Mouse (Mus musculus) liver, embryonic 16.5 days (tissue): Measurements from ENCODE around the gene Susd2. TPM values are rescaled to one million over a fixed set of nuclear protein-coding genes. Genes with fewer than 3 reads are reported as not detected.

Experiments
- ATAC-seq: fragments of 200-750 bp; cut with Nextera tagmentation; 2 replicates; pipeline ENCODE4 v1.8.0; 2017; ENCODE audit warnings: low read depth, mild to moderate bottlenecking, moderate number of reproducible peaks, moderate library complexity
- H3K27ac ChIP-seq: fragments of 300-500 bp; sonication (generic); 2 replicates; pipeline ENCODE4 v1.5.1; 2014; ENCODE audit warnings: mild to moderate bottlenecking, low read length
- H3K27me3 ChIP-seq: fragments of 300-500 bp; sonication (generic); 2 replicates; pipeline ENCODE4 v1.6.1; 2014; ENCODE audit warnings: low read depth, low read length, mixed read lengths; ENCODE audit not compliant: control insufficient read depth, insufficient read depth
- H3K36me3 ChIP-seq: fragments of 300-500 bp; sonication (generic); 2 replicates; pipeline ENCODE4 v1.6.1; 2014; ENCODE audit warnings: mild to moderate bottlenecking; ENCODE audit not compliant: control insufficient read depth, insufficient read depth
- H3K4me1 ChIP-seq: fragments of 300-500 bp; sonication (generic); 2 replicates; pipeline ENCODE4 v1.6.1; 2014; ENCODE audit warnings: low read depth, low read length, mixed read lengths; ENCODE audit not compliant: control insufficient read depth
- H3K4me2 ChIP-seq: fragments of 300-500 bp; sonication (generic); 2 replicates; pipeline ENCODE4 v1.6.1; 2014; ENCODE audit warnings: low read depth, low read length, mixed read lengths
- H3K4me3 ChIP-seq: fragments of 300-500 bp; sonication (generic); 2 replicates; pipeline ENCODE4 v1.5.1; 2014; ENCODE audit warnings: low read depth, mild to moderate bottlenecking, low read length
- H3K9ac ChIP-seq: fragments of 300-500 bp; sonication (generic); 2 replicates; pipeline ENCODE4 v1.6.1; 2014; ENCODE audit warnings: low read depth, low read length
- H3K9me3 ChIP-seq: fragments of 300-500 bp; sonication (generic); replicated peaks from 2 replicates; pipeline ENCODE4 v1.6.1; 2016; ENCODE audit warnings: low read length; ENCODE audit not compliant: control insufficient read depth
- WGBS: fragments of 180-500 bp; shearing (Covaris S2); extraction: QIAGEN DNeasy Blood & Tissue Kit; methylation state at CpG from one replicate; pipeline ENCODE4 v1.1.7; 2014; ENCODE audit not compliant: insufficient replicate concordance; 5-methylcytosine and 5-hydroxymethylcytosine counted together
- polyA plus RNA-seq: library from polyadenylated mRNA; unstranded; fragments of >200 nt; fragmentation: Nextera tagmentation; extraction: Ambion mirVana; gene quantifications from 2 replicates; pipeline ENCODE4 v1.2.1, GENCODE M21; 2015

The Susd2 gene
- polyA plus RNA-seq, 1 experiment from 2014 or later: 2.3 TPM

DNA sequence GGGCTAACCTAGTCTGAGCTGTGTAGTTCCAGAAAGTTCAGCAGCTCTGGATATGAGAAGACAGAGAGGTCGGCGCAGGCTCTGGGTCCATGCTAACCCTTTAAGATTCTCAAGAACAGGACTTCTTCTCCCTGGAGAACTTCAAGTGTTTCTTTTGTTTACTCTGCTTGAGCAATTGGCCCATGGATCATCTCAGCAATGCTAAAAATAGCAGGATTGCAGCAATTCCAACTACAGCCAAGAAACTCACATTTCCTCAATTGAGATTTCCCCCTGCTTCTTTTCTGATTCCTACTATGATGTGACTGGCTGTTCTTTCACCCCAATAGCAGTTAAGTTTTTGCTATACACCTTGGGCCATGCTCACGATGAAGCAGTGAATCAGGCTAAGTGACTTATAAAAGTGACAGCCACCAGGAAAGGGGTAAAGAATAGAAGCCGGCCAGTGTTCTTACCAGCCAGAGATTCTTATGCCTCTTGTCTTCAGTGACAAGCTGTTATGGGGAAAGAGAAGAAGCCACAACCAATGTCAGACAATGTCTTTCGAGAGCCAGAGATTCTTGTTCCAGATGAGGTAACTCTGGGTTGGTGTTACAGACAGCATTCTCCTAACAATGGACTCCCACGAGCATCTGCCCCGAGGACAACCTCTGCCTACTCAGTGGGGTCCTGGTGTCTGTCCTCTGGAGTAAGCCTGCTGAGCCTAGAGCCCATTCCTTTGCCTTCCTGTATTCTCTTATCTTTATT is 33.2 kb upstream of the Susd2 start:
- Histone ChIP-seq H3K4me3 (no peak overlapping the region), H3K36me3 (no peaks in the 10 kb centered on the region; the same call in 1 of the 2 replicates), H3K9ac (no peak overlapping the region), H3K4me2 (no peak overlapping the region), H3K9me3 (no peaks in the 10 kb centered on the region), H3K27ac (peak overlapping the region; percentile 4; the same call in 1 of the 2 replicates), H3K4me1 (peaks cover 4% of the 10 kb centered on the region), H3K27me3 (no peaks in the 10 kb centered on the region)
- ATAC-seq: no peak
- 72% methylated on average over 7 of the region's 7 CpGs for WGBS

DNA sequence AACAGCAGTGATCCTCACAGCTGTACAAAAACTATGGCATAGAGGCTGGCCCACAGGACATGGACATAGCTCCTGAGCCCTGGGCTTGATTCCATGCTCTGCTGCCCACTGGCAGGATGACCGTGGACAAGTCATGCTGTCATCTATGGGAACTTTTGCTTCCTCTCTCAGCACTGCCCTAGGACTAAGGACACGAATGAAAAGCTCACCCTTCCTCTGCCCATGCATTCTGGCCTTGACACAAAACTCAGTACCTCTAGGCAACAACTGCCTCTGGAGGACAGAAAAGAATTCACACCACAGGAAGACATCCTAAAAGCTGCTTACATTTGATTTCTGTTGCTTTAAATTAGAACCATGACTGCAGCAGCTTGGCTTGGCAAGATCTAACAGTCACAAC is 32.5 kb upstream of the Susd2 start:
- no peak overlapping the region for H3K4me3 ChIP-seq
- no peaks in the 10 kb centered on the region for H3K27me3 ChIP-seq
- H3K27ac ChIP-seq: peak overlapping the region; percentile 4; the same call in 1 of the 2 replicates
- no peaks in the 10 kb centered on the region; the same call in 1 of the 2 replicates for H3K36me3 ChIP-seq
- no peak overlapping the region for H3K4me2 ChIP-seq
- H3K4me1 ChIP-seq: peaks cover 4% of the 10 kb centered on the region
- no peak for ATAC-seq
- H3K9me3 ChIP-seq: no peaks in the 10 kb centered on the region
- 77% methylated on average over 2 of the region's 2 CpGs for WGBS
- H3K9ac ChIP-seq: no peak overlapping the region

DNA sequence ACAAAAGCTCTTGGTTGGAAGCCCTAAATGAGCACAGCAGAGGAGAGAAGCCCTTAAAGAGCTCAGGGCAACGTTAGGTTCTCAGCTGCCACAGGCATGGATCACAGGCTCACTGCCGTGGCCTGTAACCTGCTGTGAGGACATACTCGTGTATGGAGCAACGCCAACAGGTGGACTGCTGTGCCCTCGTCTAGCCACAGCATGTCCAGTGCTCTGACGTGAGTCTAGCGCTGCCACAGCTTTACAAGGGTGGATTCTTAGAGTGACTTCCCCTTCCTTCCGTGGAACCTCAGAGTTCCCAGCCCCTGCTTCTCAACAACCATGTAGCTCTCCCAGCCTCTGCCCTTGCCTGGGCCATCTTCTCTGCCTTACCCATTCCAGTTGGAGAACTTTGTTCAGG is 31.8 kb upstream of the Susd2 start:
- WGBS: 77% methylated on average over 8 of the region's 8 CpGs

DNA sequence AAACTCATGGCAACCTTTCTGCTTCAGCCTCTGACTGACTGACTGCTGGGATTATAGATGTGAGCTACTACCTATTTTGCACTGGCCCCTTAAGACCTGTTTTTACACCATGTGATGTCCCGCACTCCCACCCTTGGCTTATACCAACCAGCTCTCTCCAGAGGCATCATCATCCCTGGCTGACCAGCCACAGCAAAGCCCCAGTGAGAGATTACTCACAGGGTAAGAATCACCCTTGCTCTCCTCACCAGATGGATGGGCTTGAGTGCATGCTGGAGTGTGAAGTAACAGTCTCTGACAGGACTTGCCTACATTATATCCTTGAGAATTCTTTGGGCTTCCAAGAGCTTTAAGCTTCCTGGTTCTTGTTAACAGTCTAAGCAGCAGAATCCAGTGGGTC is 26.1 kb upstream of the Susd2 start:
- WGBS: 86% methylated on average over 1 of the region's 1 CpGs

More for the DNA sequence above, 31.8 kb upstream of the Susd2 start:
- 0 out of 2 replicates have a peak overlapping the region, but pooled peaks have one; percentile 5 for H3K9ac ChIP-seq
- H3K9me3 ChIP-seq: no peaks in the 10 kb centered on the region
- H3K27me3 ChIP-seq: no peaks in the 10 kb centered on the region
- peaks cover 4% of the 10 kb centered on the region for H3K4me1 ChIP-seq
- no peak overlapping the region for H3K4me3 ChIP-seq
- no peak overlapping the region for H3K4me2 ChIP-seq
- ATAC-seq: no peak
- H3K27ac ChIP-seq: no peak overlapping the region
- H3K36me3 ChIP-seq: no peaks in the 10 kb centered on the region; the same call in 1 of the 2 replicates

DNA sequence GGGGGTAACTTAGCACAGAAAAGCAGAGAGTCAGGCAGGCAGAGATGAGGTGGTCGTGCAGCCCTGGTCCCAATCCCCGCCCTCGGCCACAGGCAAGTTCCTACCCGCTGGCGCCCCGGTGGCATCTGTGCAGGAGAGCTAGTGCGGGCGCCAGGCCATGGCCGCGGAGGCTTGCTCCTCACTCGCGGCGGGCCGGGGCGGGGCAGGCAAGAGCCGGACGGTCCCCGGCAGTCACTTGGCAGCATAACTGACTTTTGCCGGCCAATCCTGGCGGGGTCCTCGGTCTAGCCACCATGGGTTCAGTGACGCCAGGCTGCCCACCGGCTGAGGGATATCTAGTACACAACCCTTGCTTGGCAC is 24.1 kb upstream of the Susd2 start:
- Histone ChIP-seq H3K4me2 (peak overlapping the region; percentile 78), H3K4me1 (peaks cover 12% of the 10 kb centered on the region), H3K36me3 (peaks cover 8% of the 10 kb centered on the region), H3K9me3 (no peaks in the 10 kb centered on the region), H3K27ac (peak overlapping the region; percentile 29), H3K9ac (peak overlapping the region; percentile 71), H3K4me3 (peak overlapping the region; percentile 65), H3K27me3 (peaks cover 9% of the 10 kb centered on the region)
- ATAC-seq: peak; percentile 69
- under 1% methylated on average over 20 of the region's 23 CpGs for WGBS

More for the DNA sequence above, 26.1 kb upstream of the Susd2 start:
- ATAC-seq: no peak
- Histone ChIP-seq H3K36me3 (peaks cover 3% of the 10 kb centered on the region; the same call in 1 of the 2 replicates), H3K4me3 (no peak overlapping the region), H3K27me3 (peaks cover 9% of the 10 kb centered on the region), H3K4me1 (peaks cover 12% of the 10 kb centered on the region), H3K27ac (no peak overlapping the region), H3K9me3 (no peaks in the 10 kb centered on the region), H3K4me2 (no peak overlapping the region), H3K9ac (no peak overlapping the region)

DNA sequence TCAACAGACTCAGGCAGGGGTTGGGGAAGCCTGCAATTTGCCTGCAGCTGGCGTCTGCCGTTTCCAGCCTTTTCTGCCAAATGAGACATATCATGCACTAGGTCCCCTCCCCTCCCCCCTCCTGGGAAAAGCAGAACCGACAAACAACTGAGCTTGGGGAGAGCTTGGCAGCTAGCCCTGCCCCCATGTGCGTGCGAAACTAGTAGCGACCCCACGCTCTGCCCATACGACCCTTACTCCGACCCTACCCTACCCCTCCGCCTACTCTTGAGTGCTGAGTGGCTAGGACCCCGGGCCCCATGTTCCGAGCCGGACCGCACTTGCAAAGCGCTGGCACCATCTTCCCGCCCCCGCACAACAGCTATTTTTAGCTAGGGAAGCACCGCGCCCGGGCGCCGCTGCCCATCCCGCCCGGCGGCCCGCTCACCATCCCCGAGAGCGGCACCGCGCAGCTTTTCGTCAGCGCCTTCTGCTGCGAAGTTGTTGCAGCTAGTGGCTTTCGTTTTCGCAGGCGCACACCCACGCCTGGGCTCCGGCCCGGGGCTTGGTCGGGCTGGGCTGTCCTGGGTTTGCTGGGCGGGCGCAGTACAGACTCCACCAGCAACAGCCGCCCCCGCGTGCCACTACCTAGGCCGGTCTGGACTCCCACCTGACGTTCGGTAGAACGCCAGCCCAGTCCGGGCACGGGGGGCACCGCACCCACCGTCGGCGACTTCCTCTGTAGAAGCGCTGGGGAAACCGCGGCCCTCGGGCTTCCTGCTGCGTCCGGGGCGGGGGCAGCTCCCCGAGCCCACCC is 23.5 kb upstream of the Susd2 start:
- Histone ChIP-seq H3K27ac (peak overlapping the region; percentile 29), H3K4me3 (peak overlapping the region; percentile 65), H3K9me3 (no peaks in the 10 kb centered on the region), H3K36me3 (peaks cover 8% of the 10 kb centered on the region), H3K27me3 (peaks cover 9% of the 10 kb centered on the region), H3K9ac (peak overlapping the region; percentile 71), H3K4me1 (peaks cover 12% of the 10 kb centered on the region), H3K4me2 (peak overlapping the region; percentile 78)
- ATAC-seq: peak; percentile 77
- WGBS: under 1% methylated on average over 63 of the region's 63 CpGs

DNA sequence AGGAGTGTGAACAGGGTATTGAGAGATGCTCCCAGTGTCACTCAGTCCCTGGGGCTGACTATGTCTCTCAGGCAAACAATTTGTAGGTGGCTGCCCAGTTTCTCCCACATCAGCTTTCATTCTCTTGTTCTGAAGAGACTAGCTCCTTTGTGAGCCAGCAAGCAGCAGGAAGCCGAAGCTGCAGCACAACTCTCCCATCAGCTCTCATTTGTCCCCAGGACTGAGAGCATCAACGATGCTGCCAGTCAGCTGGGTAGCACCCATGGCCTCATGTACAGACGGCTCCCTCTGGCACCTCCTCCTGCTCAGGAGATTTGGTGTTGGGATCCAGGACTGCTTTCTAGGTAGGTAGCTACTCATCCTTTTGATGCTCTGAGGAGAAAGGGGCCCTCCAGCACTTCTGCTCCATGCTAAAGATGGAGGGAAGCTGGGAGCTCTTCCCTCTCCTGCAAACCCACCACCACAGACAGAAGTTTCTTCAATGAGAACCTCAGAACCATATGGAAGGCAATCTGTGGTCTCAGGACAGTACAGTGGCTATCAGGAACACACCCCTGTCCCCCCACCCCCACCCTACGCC is 22.7 kb upstream of the Susd2 start:
- Histone ChIP-seq H3K9ac (peak overlapping the region; percentile 71; the same call in 1 of the 2 replicates), H3K4me3 (peak overlapping the region; percentile 65), H3K27me3 (peaks cover 9% of the 10 kb centered on the region), H3K9me3 (no peaks in the 10 kb centered on the region), H3K4me1 (peaks cover 12% of the 10 kb centered on the region), H3K36me3 (peaks cover 8% of the 10 kb centered on the region), H3K27ac (no peak overlapping the region), H3K4me2 (peak overlapping the region; percentile 78)
- ATAC-seq: no peak
- WGBS: 51% methylated on average over 4 of the region's 4 CpGs

DNA sequence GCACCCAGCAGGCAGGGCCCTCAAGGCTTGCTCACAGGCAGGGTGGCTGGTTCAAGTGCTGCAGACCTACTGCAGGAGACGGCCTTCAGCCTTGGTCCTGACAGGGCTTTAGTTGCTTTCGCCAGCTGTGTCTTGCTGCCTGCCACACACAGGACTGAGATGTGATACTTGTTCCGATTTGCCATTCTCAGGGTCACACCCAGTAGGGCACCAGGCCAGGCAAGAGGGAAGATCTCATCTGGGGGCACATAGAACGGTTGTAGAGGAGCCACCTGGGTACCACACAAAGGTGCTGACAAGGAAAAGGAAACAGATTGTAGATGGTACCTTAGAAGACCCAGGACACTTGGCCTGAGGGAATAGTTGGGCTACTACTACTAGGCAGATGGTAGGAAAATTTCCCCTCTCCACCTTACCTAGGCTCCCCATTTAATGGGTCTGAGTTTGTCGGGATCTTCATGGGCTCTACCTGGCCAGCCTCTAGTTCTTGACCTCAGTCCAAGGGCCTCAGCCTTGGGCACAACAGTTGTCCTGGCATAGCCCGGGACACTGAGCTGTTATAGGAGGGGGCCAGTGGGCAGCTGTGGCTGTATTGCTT is 21.0 kb upstream of the Susd2 start:
- Histone ChIP-seq H3K9me3 (no peaks in the 10 kb centered on the region), H3K9ac (no peak overlapping the region), H3K4me2 (no peak overlapping the region), H3K27ac (no peak overlapping the region), H3K36me3 (peaks cover 5% of the 10 kb centered on the region), H3K27me3 (peaks cover 9% of the 10 kb centered on the region), H3K4me1 (peaks cover 12% of the 10 kb centered on the region), H3K4me3 (no peak overlapping the region)
- 85% methylated on average over 6 of the region's 6 CpGs for WGBS
- ATAC-seq: no peak
